Mouse (Mus musculus): ENCODE results near the gene Fbxo22.
"Not testable (repeated sequence)": the region's sequence is repeated elsewhere in the genome, so short reads cannot be mapped to it uniquely, and the experiment has no call there.

The Fbxo22 gene

DNA sequence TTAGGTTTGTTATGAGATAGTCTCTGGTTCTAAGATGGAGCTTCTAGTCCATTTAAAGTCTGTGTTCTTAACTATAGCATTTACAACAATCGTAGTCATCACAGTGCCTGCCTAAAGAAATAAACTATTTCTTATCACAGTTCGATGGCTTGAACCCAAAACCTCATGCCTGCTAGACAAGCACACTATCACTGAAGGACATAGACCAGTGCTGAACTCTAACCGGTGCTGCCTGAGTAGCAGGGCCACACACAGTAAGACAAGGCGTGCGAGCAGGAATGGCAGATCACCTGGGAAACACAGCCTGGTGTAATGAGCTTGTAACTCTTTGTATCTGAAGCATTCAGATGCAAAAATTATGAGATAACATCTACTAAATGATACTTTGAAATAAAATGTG lies 32.1 kb downstream of the Fbxo22 start:
- no peak for DNase-seq

DNA sequence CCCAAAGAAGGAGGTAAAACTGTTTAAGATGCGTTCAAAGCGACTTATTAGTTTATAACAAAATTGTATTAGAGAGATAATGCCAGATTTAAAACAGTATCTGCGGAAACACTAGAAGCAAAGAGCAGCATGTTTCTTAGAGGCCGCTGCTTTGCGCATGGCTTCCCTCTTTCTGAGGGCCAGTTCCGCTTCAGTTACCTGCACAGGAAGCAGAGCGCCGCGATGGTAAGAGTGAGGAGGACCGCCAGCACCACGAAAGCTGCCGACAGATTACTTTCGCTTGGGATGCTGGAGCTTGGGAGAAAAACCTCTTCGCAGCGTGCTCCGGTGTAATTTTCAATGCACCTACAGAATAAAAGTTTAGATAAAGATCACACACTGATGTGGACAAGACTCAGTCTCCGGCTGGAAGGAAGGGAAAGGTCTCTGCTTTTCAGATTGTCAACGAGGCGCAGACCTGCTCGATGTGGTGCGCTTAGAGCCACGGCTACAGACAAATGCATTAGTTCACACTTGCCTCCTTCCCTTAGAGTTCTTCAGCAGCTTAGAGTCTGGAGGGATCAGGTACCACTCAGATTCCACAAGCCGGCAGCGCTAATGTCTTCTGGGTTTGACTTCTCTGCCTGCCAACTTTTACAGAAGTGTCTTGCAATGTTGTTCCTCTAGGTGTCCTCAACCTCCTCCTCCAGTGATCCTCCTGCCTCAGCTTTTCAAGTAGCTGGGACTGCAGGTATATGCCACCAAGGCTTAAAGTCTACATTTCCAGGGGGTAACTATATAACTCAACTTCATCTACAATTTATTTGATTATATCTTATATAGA lies 33.3 kb downstream of the Fbxo22 start:
- peak; percentile 9 to 20 for DNase-seq

DNA sequence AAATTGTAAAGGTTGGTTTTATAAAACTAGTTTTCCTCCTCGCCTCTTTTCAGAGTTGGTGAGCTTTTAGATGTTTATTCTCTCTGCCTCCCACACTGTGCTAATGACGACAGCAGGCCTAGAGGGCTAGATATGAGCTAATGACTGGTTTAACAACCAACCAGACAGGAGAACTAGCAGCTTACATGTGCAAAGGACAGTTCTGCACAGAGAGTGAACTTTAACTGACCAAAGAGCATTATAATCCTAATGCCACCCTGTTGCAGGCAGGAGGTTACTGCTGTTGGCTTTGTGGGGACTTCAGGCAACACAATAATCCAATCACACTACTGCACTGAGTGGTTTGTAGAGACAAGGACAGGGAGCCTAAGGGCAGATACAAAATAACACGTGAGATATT lies 34.6 kb downstream of the Fbxo22 start:
- no peak for DNase-seq

DNA sequence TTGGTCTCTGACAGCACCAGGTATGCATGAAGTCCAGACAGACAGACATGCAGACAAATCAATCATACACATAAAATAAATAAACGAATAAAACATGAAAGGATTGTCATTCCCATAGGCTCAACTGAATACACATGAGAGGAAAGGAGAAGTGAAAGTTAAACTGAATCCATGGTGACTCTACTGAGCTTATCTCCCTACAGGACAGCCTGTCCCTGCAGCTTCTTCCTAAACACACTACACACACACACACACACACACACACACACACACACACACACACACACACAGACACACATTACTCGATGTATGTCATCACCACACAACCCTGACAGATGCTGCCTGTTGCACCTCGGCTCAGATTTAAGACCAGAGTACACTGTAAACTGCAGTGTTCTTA lies 35.4 kb downstream of the Fbxo22 start:
- DNase-seq: no peak

DNA sequence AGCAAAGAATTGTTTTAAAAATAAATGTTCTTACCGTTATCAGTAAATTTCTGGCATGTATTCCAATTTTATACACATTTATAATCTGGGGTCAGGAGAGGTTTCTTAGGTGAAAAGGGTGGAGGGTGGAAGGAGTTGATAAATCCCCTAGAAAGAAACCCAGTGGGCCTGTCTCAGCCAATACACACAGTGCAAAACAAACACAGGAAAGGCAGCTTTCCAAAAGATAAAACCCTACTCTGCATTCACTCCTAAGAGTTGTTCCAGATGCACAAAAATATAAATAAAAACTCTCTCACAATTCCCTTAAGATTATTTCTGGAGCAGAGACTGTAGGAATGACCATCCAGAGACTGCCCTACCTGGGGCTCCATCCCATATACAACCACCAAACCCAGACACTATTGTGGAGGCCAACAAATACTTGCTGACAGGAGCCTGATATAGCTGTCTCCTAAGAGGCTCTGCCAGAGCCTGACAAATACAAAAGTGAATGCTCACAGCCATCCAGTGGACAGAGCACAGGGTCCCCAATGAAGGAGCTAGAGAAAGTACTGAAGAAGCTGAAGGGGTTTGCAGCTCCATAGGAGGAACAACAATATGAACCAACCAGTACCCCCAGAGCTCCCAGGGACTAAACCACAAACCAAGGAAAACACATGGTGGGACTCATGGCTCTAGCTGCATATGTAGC lies 36.5 kb downstream of the Fbxo22 start:
- not testable (repeated sequence) for DNase-seq

DNA sequence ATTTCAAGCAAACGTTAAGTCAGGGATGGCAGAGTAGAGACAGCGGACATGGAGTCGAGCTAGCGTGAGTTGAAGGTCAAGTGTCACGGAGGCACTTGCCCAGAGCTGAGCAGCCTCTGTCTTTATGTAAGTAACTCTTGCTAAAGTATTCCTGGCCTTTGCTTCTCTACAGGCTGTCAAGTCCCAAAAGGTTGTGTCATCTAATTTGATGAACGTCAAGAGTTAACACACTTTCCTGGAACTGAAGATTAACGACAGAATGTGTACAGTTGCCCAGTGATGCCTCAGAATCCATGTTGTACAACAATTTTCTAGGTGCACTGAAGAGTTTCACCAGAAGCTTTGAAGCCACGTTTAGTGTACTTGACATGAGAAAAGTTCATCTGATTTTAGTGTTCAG lies 37.7 kb downstream of the Fbxo22 start:
- DNase-seq: no peak

DNA sequence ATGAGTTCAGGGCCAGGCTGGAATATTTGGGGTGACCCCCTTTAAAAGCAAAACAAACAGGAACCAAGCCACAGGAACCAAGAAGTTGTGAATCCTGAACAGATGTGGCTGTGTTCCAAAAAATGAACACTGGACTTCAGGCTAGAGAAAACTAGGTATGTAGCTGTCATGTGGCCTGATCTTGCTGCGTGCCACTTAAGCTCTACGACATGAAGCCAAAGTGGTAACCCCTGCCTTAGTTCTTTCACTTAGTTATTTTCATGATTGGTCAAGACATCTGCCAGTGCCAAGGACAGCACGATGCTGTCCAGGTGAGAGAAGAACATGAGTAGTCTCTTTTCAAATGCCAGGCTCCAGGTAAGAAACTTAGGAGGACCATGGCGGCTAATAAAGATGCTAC lies 38.2 kb downstream of the Fbxo22 start:
- DNase-seq: no peak

DNA sequence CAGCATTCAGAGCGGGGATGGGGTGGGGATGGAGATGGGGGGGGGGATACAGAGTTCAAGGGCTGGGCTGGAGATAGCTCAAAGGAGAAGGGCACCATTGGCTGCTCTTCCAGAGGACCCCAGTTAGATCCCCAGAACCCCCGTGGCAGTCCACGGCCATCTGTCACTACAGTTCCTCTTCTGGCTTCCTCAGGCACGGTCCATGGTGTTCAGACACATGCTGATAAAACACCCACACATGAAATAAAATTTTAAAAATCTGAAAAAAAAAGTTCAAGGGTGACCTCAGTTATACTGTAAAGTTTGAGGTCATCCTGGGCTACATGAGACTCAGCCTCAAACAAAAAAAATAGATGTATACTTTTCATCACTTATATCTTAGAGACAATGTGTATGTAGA lies 39.7 kb downstream of the Fbxo22 start:
- DNase-seq: no peak

DNA sequence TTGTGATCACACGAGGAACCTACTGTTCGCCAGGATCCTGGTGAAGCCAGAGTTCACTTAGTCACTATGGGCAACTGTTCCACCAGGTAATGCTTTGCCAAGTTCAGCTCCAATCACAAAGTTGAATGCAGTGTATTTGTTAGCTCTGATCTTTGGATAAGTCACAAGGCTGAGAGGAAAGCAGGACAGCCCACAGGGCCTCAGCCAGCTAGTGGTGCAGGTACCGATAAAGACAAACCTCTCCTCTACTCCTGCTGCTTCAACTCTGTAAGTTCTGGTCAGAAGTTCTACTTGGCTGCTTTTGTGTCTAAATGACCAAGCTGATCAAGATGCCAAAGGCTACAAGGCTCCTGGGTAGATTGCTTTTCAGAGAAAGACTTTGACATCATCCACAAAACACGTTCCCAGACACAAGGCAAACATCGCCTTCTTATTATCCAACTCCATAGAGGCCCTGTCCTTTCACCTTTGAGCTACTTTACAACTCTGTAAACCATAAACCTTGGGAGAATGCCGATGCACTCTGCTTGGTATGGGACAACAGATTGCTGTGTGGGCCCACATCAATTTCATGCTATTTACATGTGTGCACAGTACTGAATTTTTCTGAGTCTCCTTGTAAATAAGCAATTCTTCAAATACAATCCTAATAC lies 42.0 kb downstream of the Fbxo22 start:
- DNase-seq: no peak

DNA sequence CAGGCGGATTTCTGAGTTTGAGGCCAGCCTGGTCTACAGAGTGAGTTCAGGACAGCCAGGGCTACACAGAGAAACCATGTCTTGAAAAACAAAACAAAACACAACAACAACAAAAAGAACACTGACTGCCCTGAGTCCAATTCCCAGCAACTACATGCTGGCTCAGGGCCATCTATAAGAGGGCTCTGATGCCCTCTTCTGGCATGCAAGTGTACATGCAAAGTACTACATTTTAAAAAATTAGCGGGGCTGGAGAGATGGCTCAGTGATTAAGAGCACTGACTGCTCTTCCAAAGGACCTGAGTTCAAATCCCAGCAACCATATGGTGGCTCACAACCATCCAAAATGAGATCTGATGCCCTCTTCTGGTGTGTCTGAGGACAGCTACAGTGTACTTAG lies 43.4 kb downstream of the Fbxo22 start:
- peak; percentile 18 to 30 for DNase-seq

DNA sequence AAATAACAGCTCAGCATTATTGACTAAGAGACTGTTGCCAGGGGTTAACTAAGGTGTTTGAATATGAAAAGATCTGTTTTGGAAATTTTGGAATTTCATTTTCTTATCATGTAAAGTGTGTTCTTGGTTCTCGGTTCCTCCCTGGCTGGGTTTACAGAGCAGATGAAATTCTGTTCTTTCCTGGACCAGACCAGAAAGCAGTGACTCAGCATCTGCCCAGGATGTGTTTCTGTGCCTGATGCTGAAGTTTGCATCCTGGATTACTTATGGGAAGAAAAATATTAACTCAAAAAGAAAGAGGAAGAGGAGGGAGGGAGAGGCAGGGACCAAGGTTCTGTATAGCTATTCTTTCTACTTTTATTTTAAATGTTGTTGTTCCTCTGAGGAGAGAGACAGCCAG lies 45.1 kb downstream of the Fbxo22 start:
- DNase-seq: no peak

DNA sequence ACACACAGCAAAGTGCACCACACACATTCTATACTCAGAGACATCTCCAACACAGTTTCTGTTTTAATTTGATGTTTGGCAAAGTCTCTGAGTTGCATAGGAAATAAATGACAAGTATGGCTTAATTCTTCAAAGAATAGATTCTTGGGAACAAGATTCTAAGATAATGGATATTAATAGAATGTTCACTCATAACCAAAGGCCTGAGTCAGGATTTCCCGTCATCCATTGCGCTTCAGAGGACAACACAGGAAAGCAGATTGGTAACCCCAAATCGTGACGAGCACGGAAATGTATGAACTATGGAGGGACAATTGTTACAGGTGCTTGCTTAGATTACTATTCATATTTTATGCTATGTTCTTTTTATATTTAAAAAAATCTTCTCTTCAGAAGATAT lies 46.3 kb downstream of the Fbxo22 start:
- no peak for DNase-seq

DNA sequence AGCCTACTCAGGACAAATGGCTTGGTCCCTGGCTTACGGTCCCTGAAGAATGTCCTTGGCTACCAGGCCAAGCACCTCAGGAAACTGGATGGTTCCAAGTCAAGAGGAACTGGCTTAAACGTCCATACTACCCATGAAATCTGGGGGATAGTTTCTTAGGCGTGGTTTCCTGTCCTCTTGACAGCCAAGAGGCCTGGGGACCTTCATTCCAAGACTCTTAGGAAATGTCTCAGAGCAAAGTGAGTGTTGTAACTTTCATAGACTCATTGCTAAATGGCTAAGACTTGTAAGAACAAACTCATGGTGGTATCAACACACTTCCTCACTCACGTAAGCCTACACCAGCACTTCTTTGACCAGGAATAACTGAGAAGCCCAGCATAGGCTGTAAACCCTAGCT lies 46.9 kb downstream of the Fbxo22 start:
- no peak for DNase-seq

DNA sequence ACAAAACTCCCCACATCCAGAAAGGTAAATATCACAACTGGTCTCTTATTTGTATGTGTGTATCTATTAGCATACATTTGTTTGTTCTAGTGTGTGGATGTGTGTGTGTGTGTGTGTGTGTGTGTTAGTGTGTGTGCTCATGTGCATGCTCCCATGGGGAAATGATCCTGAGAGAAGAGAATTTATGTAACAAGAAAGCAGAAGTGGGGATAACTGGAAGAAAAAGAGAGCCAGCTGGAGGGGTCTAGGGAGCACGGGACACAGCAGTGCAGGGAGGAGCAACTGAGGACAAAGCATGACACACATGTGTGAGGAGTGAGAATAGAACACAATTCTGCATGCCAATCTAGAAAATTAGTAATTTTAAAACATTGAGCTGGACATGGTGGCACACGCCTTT lies 48.4 kb downstream of the Fbxo22 start:
- DNase-seq: no peak

DNA sequence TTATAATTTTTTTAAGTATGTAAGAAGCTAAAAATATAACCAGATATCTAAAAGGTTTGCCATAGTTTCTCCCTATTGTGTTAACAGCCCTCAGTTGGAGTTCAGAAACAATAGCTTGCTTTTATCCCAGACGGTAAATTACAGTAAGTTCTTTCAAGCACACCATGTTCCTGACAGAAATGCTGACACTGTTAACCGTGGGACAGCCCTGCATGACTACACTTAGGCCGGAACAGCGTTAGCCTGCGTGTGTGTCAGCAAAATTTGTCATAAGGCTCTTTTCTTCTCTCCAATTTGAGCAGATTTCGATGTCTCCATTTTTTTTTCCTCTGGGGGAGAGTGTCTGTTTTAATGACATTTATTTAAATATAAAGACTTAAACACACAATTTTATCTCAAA lies 51.0 kb downstream of the Fbxo22 start:
- DNase-seq: no peak

DNA sequence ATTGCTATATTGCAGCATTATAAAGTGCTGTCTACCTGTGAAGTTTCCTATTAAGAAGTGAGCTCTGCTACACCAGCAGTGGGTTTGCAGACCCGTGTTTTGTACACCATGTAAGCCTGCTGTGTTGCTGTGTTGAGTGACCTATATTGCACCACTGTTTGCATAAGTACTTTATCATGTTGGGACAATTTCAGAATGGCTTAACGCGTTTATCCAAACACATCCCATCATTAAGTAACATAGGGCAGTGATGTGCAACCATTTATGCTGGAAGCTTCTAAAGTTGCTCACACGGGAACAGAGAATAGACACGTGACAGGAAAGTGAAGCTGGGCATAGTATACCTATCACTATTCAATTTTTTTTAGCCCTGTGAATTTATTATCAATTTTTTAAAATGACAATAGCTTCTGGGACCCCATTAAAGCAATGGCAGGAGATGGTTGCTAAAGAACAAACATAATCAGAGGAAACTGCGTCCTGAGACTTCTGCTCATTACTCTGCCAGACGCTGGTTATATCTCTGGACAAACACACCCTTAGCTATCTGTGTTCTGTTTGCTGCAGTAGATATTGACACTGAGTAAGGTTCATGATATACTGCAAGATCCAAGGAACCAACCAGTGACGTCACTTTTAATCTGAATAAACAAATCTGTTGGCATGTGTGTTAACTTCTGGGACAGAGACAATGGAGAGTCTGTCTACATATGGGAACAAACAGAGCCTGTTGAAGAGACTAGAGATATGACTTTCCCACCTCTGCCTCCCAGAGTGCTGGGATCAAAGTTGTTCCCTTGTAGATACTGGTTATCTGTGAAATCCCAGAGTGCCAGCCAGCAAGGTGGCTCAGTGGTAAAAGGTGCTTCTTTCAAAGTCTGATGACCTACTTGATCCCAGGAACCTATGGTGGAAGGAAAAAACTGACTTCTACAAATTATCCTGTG lies 55.9 kb downstream of the Fbxo22 start:
- DNase-seq: no peak

DNA sequence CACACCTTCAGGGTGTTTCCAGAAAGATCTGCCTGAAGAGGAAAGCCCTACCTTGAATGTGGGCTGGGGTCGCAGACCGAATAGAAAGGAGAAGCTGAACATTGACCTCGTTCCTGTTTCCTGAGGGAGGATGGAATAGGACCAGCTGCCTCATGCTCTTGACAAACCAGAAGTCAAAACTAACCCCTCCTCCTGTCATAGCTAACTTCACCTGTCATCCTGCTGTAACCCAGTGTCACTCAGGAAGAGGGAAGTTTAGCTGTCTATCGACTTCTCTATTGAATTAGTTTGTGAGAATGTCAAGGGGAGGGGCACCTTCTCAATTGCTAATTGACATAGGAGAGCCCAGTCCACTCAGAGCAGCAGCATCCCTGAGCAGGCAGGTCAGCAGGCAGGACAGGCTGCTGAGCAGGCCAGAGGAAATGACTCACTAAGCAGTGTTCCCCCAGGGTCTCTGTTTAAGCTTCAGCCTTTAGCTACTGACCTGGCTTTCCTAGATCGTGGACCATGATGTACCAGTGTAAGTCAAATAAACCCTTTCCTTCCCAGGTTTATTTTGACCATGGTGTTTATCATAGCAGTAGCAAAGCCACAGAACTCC lies 63.3 kb downstream of the Fbxo22 start:
- DNase-seq: no peak

DNA sequence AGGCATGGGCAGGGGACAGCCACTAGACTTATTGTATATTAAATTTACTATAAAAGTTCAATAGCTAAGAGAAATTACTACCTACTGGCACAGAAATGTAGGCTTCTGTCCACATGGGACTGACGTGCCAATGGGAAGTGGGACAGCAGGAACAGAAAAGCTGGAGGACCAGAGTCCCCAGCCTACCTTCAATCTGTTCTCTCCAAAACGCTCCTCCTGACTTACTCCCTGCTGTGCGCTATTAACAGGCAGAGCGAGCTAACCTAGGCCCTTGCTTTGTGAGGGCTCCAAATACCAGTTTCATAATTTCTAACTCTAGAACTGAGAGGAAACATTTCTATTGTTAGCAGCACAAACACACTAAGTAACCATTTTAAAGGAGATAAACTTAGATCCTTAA lies 65.2 kb downstream of the Fbxo22 start:
- DNase-seq: peak; percentile 40 to 51

Measured in cerebellum, postnatal 10 days (tissue).